Comparison of ENCODE assay signal across 16 mouse cellular contexts in the genomic region with DNA sequence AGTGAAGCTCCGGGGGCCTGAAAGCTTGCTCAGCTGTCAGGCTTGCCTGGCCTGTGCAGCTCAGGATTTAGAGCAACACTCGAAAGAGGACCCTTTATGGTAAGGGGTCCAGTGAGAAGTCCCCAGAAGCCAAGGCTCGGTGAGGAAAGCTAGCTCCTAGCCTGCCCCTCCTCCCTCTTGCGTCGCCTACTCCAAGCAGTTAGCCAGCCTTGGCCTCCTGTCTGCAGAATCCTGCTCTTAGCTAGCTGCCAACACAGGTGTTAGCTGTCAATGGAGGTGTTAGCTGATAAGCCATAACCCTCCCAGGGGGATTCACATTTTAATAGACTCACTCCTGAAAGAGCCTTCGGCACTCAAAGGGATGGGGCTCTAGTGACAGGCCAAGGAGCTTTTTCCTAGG. TPM values are rescaled to one million over a fixed set of nuclear protein-coding genes. Genes with fewer than 3 reads are reported as not detected.
A peak's percentile ranks its signal among the peaks of the same experiment; 100 is the strongest.
DNase-seq lines count a peak whose midpoint lies in the region; ATAC-seq and TF ChIP-seq lines count a peak whose summit lies in the region.
"Had no signal": no experiment of that assay in that cellular context is flagged by ENCODE, and none has a peak within 500 bp of the region (broad histone marks: within the 10 kb centered on the region; RNA-seq: fewer than 3 reads in every experiment).

No protein-coding gene starts in this region.

- peak; percentile 63 for DNase-seq in cerebellum, adult 9-10 months
- no peak for DNase-seq in cerebellum, postnatal 14 days
- DNase-seq in midbrain, embryonic 10.5 days (ENCODE audit: low spot score), result no peak
- DNase-seq in midbrain, embryonic 11.5 days (ENCODE audit: low spot score, missing footprints), result no peak
- DNase-seq in hindbrain, postnatal 0 days (ENCODE audit: low spot score), result peak; percentile 37
- DNase-seq in midbrain, postnatal 0 days (ENCODE audit: low spot score), result peak; percentile 33
- no peak for DNase-seq in lung, postnatal 36 days
- DNase-seq: embryo, embryonic 11 days; layer of hippocampus, adult 9-11 months; lung, embryonic 14.5 days; right cerebral cortex, postnatal 25 days; thymus, postnatal 36 days had no signal

- ATAC-seq in midbrain, embryonic 11.5 days (ENCODE audit: low FRiP score), result no peak
- peak; percentile 6; the same call in 1 of the 2 replicates for ATAC-seq in hindbrain, postnatal 0 days
- ATAC-seq in midbrain, postnatal 0 days (ENCODE audit: low FRiP score), result peak; percentile 14; the same call in 1 of the 2 replicates
- no peak for ATAC-seq in granulocyte monocyte progenitor cell, adult 5-6 weeks (replicated peaks; ENCODE audit: poor library complexity, severe bottlenecking)

- no peak overlapping the region for H3K4me3 ChIP-seq in midbrain, embryonic 10.5 days
- no peak overlapping the region for H3K4me3 ChIP-seq in midbrain, embryonic 11.5 days (ENCODE audit: low read depth, low read length)
- no peak overlapping the region for H3K4me3 ChIP-seq in hindbrain, postnatal 0 days (ENCODE audit: low read length)
- H3K4me3 ChIP-seq in midbrain, postnatal 0 days (ENCODE audit: low read depth, low read length), result no peak overlapping the region
- H3K4me3 ChIP-seq: heart, embryonic 15.5 days had no signal

- H3K27ac ChIP-seq in midbrain, embryonic 10.5 days (replicated peaks), result peak overlapping the region; percentile 66
- H3K27ac ChIP-seq in midbrain, embryonic 11.5 days (ENCODE audit: low read depth, low read length), result no peak overlapping the region; the same call in 1 of the 2 replicates
- H3K27ac ChIP-seq in hindbrain, postnatal 0 days, result no peak overlapping the region
- H3K27ac ChIP-seq in midbrain, postnatal 0 days (ENCODE audit: low read depth, low read length), result peak overlapping the region; percentile 4; the same call in 1 of the 2 replicates
- H3K27ac ChIP-seq: heart, embryonic 15.5 days had no signal

- H3K4me1 ChIP-seq in midbrain, embryonic 10.5 days, result peaks cover 47% of the 10 kb centered on the region
- peaks cover 21% of the 10 kb centered on the region for H3K4me1 ChIP-seq in midbrain, embryonic 11.5 days (ENCODE audit: control insufficient read depth, insufficient read depth, low read length)
- H3K4me1 ChIP-seq in hindbrain, postnatal 0 days (ENCODE audit: insufficient read depth, low read length), result peaks cover 38% of the 10 kb centered on the region
- peaks cover 22% of the 10 kb centered on the region for H3K4me1 ChIP-seq in midbrain, postnatal 0 days (ENCODE audit: insufficient read depth, low read length)

- no peak overlapping the region for H3K9ac ChIP-seq in midbrain, embryonic 11.5 days (ENCODE audit: low read length)
- H3K9ac ChIP-seq in hindbrain, postnatal 0 days (replicated peaks; ENCODE audit: low read length), result no peak overlapping the region
- no peak overlapping the region; the same call in 1 of the 2 replicates for H3K9ac ChIP-seq in midbrain, postnatal 0 days (replicated peaks; ENCODE audit: low read length, poor library complexity, severe bottlenecking)
- H3K9ac ChIP-seq: heart, embryonic 15.5 days; lung, embryonic 14.5 days had no signal

- H3K4me2 ChIP-seq in midbrain, embryonic 11.5 days, result no peak overlapping the region
- no peak overlapping the region for H3K4me2 ChIP-seq in hindbrain, postnatal 0 days (ENCODE audit: low read depth, low read length)
- H3K4me2 ChIP-seq in midbrain, postnatal 0 days (ENCODE audit: low read depth, low read length, poor library complexity, severe bottlenecking), result no peak overlapping the region
- H3K4me2 ChIP-seq: heart, embryonic 15.5 days; liver, embryonic 11.5 days; lung, embryonic 14.5 days had no signal

- no peak for TF ChIP-seq CTCF in hindbrain, postnatal 0 days (IDR thresholded peaks at IDR 0.05; ENCODE audit: low read depth)
- no peak for TF ChIP-seq CTCF in midbrain, postnatal 0 days (IDR thresholded peaks at IDR 0.05)

- H3K36me3 ChIP-seq in midbrain, embryonic 10.5 days, result no peaks in the 10 kb centered on the region
- no peaks in the 10 kb centered on the region for H3K36me3 ChIP-seq in midbrain, embryonic 11.5 days (ENCODE audit: control insufficient read depth, insufficient read depth, low read length)
- H3K36me3 ChIP-seq in hindbrain, postnatal 0 days (ENCODE audit: insufficient read depth, low read length), result no peaks in the 10 kb centered on the region
- H3K36me3 ChIP-seq in midbrain, postnatal 0 days (ENCODE audit: insufficient read depth, low read length), result peaks cover 17% of the 10 kb centered on the region
- H3K36me3 ChIP-seq: heart, embryonic 15.5 days had no signal

- peaks cover 14% of the 10 kb centered on the region for H3K27me3 ChIP-seq in midbrain, embryonic 10.5 days (ENCODE audit: low read depth, poor library complexity, severe bottlenecking)
- no peaks in the 10 kb centered on the region for H3K27me3 ChIP-seq in midbrain, embryonic 11.5 days (ENCODE audit: control insufficient read depth, insufficient read depth, low read length)
- no peaks in the 10 kb centered on the region for H3K27me3 ChIP-seq in hindbrain, postnatal 0 days (ENCODE audit: insufficient read depth, low read length)
- H3K27me3 ChIP-seq in midbrain, postnatal 0 days (ENCODE audit: insufficient read depth, low read length), result no peaks in the 10 kb centered on the region

- H3K9me3 ChIP-seq in midbrain, embryonic 10.5 days (replicated peaks), result no peaks in the 10 kb centered on the region
- no peaks in the 10 kb centered on the region for H3K9me3 ChIP-seq in midbrain, embryonic 11.5 days (ENCODE audit: control insufficient read depth, low read length)
- H3K9me3 ChIP-seq in hindbrain, postnatal 0 days (ENCODE audit: low read length), result no peaks in the 10 kb centered on the region
- no peaks in the 10 kb centered on the region for H3K9me3 ChIP-seq in midbrain, postnatal 0 days (ENCODE audit: low read length)
- H3K9me3 ChIP-seq: heart, embryonic 15.5 days had no signal

- WGBS in midbrain, embryonic 10.5 days, result 58% methylated on average over 6 of the region's 6 CpGs
- 54% methylated on average over 6 of the region's 6 CpGs for WGBS in midbrain, embryonic 11.5 days
- WGBS in hindbrain, postnatal 0 days, result 50% methylated on average over 6 of the region's 6 CpGs
- WGBS in midbrain, postnatal 0 days, result 47% methylated on average over 6 of the region's 6 CpGs

RNA-seq across cellular contexts. Expression of a gene that starts 21.8 kb away (rescaled TPM):
- 1.8 and 2.2 TPM in 2 replicates for polyA plus RNA-seq in midbrain, embryonic 10.5 days (2016; fragmentation: Nextera tagmentation; extraction: Ambion mirVana)
- polyA plus RNA-seq in midbrain, embryonic 11.5 days (2014; fragmentation: Nextera tagmentation; extraction: Ambion mirVana), result 2.2 and 2.7 TPM in 2 replicates
- total RNA-seq in hindbrain, postnatal 0 days (2014; rRNA removed), result 38.2 and 55.7 TPM in 2 replicates
- 20.4 and 23.1 TPM in 2 replicates for polyA plus RNA-seq in hindbrain, postnatal 0 days (2015; fragmentation: Nextera tagmentation; extraction: Ambion mirVana)
- total RNA-seq in midbrain, postnatal 0 days (2014; rRNA removed), result 39.6 and 71.7 TPM in 2 replicates
- polyA plus RNA-seq in midbrain, postnatal 0 days (2015; fragmentation: Nextera tagmentation; extraction: Ambion mirVana), result 32.3 and 36.2 TPM in 2 replicates
- 4.5 and 14.7 TPM in 2 replicates for total RNA-seq in granulocyte monocyte progenitor cell, adult 5-6 weeks (2014; fragmentation: Nextera tagmentation)
- total RNA-seq in granulocyte monocyte progenitor cell, adult 5-6 weeks (2017), result 2.7 and 2.9 TPM in 2 replicates
- total RNA-seq: CH12.LX had no signal

RNA-seq across cellular contexts. Expression of a gene that starts 59.2 kb away (rescaled TPM):
- polyA plus RNA-seq in midbrain, embryonic 10.5 days (2016; fragmentation: Nextera tagmentation; extraction: Ambion mirVana), result 13.0 and 15.1 TPM in 2 replicates
- 6.9 and 7.6 TPM in 2 replicates for polyA plus RNA-seq in midbrain, embryonic 11.5 days (2014; fragmentation: Nextera tagmentation; extraction: Ambion mirVana)
- total RNA-seq in hindbrain, postnatal 0 days (2014; rRNA removed), result 10.6 and 16.7 TPM in 2 replicates
- 7.4 and 8.7 TPM in 2 replicates for polyA plus RNA-seq in hindbrain, postnatal 0 days (2015; fragmentation: Nextera tagmentation; extraction: Ambion mirVana)
- total RNA-seq in midbrain, postnatal 0 days (2014; rRNA removed), result 11.1 and 14.8 TPM in 2 replicates
- 5.4 and 6.8 TPM in 2 replicates for polyA plus RNA-seq in midbrain, postnatal 0 days (2015; fragmentation: Nextera tagmentation; extraction: Ambion mirVana)
- 30.0 and 39.3 TPM in 2 replicates for total RNA-seq in granulocyte monocyte progenitor cell, adult 5-6 weeks (2014; fragmentation: Nextera tagmentation)
- total RNA-seq in granulocyte monocyte progenitor cell, adult 5-6 weeks (2017), result 57.8 and 64.9 TPM in 2 replicates

Comparison
In these comparisons a context has a peak if more than half of its experiments do, and no peak if none do; other contexts are left out.
1. DNase-seq: peak in cerebellum, adult 9-10 months (single experiment), hindbrain, postnatal 0 days (single experiment) and midbrain, postnatal 0 days (single experiment); none in cerebellum, postnatal 14 days (0 of 2), midbrain, embryonic 10.5 days (single experiment), midbrain, embryonic 11.5 days (single experiment) and lung, postnatal 36 days (single experiment).
2. H3K27ac ChIP-seq: peak in midbrain, embryonic 10.5 days (single experiment) and midbrain, postnatal 0 days (single experiment); none in midbrain, embryonic 11.5 days (single experiment) and hindbrain, postnatal 0 days (single experiment).
3. ATAC-seq: peak in hindbrain, postnatal 0 days (single experiment) and midbrain, postnatal 0 days (single experiment); none in midbrain, embryonic 11.5 days (single experiment) and granulocyte monocyte progenitor cell, adult 5-6 weeks (single experiment).